Mouse (Mus musculus) myocyte (in vitro differentiated cells): Measurements from ENCODE around the gene Ric1.

Experiments
- MAX ChIP-seq: IDR thresholded peaks from one replicate; pipeline ENCODE4 v1.6.1; 2011; ENCODE audit warnings: low read depth, mild to moderate bottlenecking, control low read depth
- POLR2A ChIP-seq: IDR thresholded peaks from one replicate; pipeline ENCODE4 v1.6.1; 2011; ENCODE audit warnings: low read depth, mild to moderate bottlenecking, control low read depth, moderate library complexity; ENCODE audit not compliant: insufficient read length
- REST ChIP-seq: IDR thresholded peaks from one replicate; pipeline ENCODE4 v1.6.1; 2011; ENCODE audit warnings: mild to moderate bottlenecking, control low read depth, moderate library complexity; ENCODE audit not compliant: insufficient read depth, insufficient read length

DNA sequence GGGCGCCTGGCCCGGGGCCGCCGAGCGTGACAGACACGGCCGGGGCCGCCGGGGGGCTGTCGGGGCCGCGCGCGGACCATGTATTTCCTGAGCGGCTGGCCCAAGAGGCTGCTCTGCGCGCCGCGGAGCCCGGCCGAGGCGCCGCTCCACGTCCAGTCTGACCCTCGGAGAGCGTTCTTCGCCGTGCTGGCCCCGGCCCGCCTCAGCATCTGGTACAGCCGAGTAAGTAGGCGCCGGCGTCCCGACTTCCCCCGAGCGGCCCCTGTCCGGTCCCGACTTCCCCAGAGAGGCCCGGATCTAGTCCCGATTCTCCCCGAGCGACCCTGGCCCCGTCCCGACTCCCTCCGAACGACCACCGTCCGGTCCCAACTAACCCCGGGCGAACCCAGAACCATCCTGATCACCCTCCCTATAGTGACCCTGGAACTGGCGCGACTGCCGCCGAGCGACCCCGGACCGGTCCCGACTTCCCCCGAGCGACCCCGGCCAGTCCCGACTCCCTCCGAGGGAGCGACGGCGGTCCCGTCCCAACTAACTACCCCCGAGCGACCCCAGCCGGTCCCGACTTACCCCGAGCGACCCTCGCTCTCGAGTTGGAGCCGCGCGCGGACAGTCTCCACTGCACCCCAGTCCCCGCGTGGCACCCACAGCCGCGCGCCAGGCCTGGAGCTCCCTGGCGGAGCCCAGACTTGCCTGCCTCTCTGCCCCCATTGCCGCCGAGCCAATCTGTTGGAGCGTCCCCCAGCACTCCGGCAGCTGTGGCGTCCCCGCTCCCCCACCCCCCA lies 555 bp downstream of the Ric1 start:
- TF ChIP-seq POLR2A (no peak), REST (no peak), MAX (no peak)
